Mouse (Mus musculus): ENCODE results near the gene Gas2l3. TPM values are rescaled to one million over a fixed set of nuclear protein-coding genes. Genes with fewer than 3 reads are reported as not detected.

Gene Gas2l3
- polyA plus RNA-seq, 1 experiment: 1.9 TPM

DNA sequence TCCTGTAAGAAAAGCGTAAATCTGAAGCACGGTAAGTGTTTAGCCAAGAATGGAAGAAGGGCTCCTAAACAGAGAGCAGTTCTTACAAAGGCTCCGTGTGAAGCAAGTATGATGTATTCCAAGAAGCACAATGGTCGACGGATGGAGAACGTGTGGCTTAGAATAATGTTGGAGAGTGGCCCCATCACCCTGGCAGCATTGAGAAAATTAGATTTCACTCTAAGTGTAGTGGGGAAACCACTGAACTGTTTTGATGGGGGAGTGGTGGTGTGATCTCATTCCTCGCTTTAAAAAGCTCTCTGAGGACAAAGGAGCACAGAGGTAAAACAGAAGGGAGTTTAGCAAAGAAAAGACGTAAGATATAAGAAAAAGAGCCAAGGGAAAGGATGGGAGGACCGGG is 6.3 kb downstream of the Gas2l3 start:
- no peak overlapping the region; the same call in 1 of the 2 replicates for H3K27ac ChIP-seq (ENCODE audit: insufficient read depth, low read depth, low read length)
- no peaks in the 10 kb centered on the region for H3K4me1 ChIP-seq (ENCODE audit: control insufficient read depth, insufficient read depth, insufficient read length, low read length)
- TF ChIP-seq POLR2A (IDR thresholded peaks at IDR 0.05; ENCODE audit: low read depth, low read length): no peak
- TF ChIP-seq CTCF (IDR thresholded peaks at IDR 0.05; ENCODE audit: extremely low read depth, insufficient read length, insufficient replicate concordance, low read depth, low read length): no peak
- H3K27me3 ChIP-seq (ENCODE audit: control insufficient read depth, insufficient read depth, low read length): no peaks in the 10 kb centered on the region
- no peak overlapping the region for H3K4me3 ChIP-seq (ENCODE audit: low read depth, low read length)
- H3K36me3 ChIP-seq (ENCODE audit: control insufficient read depth, insufficient read depth, low read length): peaks cover 2% of the 10 kb centered on the region; the same call in 1 of the 2 replicates
- 92% methylated on average over 9 of the region's 9 CpGs for WGBS

DNA sequence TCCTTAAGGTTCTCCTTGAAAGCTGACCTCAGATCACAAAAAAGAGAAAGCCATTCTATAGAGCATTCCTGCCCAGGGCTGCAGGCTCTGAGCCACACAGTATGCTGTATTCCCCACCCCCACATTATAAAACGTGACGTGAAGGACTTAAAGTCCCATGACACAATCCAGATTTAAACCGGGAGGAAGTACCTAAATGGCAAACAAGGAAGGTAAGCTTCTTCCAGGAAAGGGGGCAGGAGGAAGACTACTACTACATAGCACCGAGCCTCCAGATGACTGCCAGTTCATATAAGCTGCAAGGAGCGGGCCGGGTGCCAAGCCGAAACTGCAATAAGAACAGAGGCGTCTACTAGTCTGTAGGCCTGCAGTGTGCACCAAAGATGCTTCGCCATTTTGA is 7.8 kb downstream of the Gas2l3 start:
- TF ChIP-seq POLR2A (IDR thresholded peaks at IDR 0.05; ENCODE audit: low read depth, low read length): no peak
- TF ChIP-seq CTCF (IDR thresholded peaks at IDR 0.05; ENCODE audit: extremely low read depth, insufficient read length, insufficient replicate concordance, low read depth, low read length): no peak
- Histone ChIP-seq H3K4me1 (ENCODE audit: control insufficient read depth, insufficient read depth, insufficient read length, low read length) (no peaks in the 10 kb centered on the region), H3K36me3 (ENCODE audit: control insufficient read depth, insufficient read depth, low read length) (peaks cover 2% of the 10 kb centered on the region; the same call in 1 of the 2 replicates), H3K27ac (ENCODE audit: insufficient read depth, low read depth, low read length) (no peak overlapping the region), H3K27me3 (ENCODE audit: control insufficient read depth, insufficient read depth, low read length) (no peaks in the 10 kb centered on the region), H3K4me3 (ENCODE audit: low read depth, low read length) (no peak overlapping the region)
- 82% methylated on average over 9 of the region's 9 CpGs for WGBS

DNA sequence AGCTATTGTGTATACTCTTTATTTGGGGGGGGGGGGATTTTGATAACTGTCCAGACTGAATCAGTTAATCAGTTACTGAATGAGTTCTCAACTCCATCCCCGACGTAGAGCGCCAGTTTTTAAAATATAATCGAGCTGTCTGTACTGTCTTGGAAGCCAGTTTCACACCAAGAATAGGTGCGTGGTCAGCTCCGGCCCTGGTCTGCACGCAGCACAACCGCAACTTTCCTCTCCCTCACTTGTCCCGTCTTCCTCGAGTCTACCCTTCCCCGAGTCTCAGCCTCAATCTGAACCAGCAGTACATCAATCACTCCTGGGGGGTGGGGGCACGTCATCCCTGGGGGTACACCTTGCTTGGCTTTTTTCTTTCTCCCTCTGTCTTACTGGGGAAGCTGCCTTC is 8.4 kb downstream of the Gas2l3 start:
- Histone ChIP-seq H3K4me3 (ENCODE audit: low read depth, low read length) (no peak overlapping the region), H3K27me3 (ENCODE audit: control insufficient read depth, insufficient read depth, low read length) (no peaks in the 10 kb centered on the region), H3K4me1 (ENCODE audit: control insufficient read depth, insufficient read depth, insufficient read length, low read length) (no peaks in the 10 kb centered on the region), H3K27ac (ENCODE audit: insufficient read depth, low read depth, low read length) (no peak overlapping the region), H3K36me3 (ENCODE audit: control insufficient read depth, insufficient read depth, low read length) (peaks cover 3% of the 10 kb centered on the region; the same call in 1 of the 2 replicates)
- 89% methylated on average over 12 of the region's 12 CpGs for WGBS
- TF ChIP-seq CTCF (IDR thresholded peaks at IDR 0.05; ENCODE audit: extremely low read depth, insufficient read length, insufficient replicate concordance, low read depth, low read length): no peak
- no peak for TF ChIP-seq POLR2A (IDR thresholded peaks at IDR 0.05; ENCODE audit: low read depth, low read length)

DNA sequence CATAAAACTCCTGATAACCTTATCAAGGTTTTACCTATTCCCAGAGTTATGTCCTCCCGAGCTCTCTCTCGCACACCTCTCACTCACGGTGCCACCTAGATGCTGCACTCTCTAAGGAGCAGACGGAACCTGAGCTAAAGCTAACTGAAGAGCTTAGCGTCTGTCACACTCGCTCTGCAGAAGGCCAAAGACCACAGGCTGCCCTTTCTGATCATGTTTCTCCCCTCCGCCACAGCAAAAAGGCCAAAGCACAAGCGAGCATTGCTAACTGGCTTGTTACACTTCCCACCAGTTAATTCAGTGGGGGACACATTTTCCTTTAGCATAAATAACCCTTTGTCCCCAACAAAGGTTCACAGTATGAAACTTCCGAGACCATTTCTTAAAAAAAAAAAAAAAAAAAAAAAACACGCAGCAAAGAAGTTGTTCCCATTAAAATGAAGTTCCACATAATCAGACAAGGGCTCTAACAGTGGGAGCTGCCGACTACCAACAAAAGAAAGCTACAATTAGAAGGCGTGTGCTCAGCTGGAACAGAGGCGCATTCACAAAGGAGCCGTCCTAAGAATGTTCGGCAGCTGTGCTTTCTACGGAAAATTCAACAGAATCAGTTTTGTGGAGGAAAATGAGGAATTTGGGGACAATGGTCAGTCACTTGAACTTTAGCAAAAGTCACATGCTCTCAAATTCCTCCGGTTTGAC is 9.1 kb downstream of the Gas2l3 start:
- H3K27ac ChIP-seq (ENCODE audit: insufficient read depth, low read depth, low read length): no peak overlapping the region
- H3K4me1 ChIP-seq (ENCODE audit: control insufficient read depth, insufficient read depth, insufficient read length, low read length): no peaks in the 10 kb centered on the region
- no peak for TF ChIP-seq CTCF (IDR thresholded peaks at IDR 0.05; ENCODE audit: extremely low read depth, insufficient read length, insufficient replicate concordance, low read depth, low read length)
- TF ChIP-seq POLR2A (IDR thresholded peaks at IDR 0.05; ENCODE audit: low read depth, low read length): no peak
- WGBS: 91% methylated on average over 17 of the region's 17 CpGs
- peaks cover 3% of the 10 kb centered on the region; the same call in 1 of the 2 replicates for H3K36me3 ChIP-seq (ENCODE audit: control insufficient read depth, insufficient read depth, low read length)
- no peak overlapping the region for H3K4me3 ChIP-seq (ENCODE audit: low read depth, low read length)
- H3K27me3 ChIP-seq (ENCODE audit: control insufficient read depth, insufficient read depth, low read length): no peaks in the 10 kb centered on the region

DNA sequence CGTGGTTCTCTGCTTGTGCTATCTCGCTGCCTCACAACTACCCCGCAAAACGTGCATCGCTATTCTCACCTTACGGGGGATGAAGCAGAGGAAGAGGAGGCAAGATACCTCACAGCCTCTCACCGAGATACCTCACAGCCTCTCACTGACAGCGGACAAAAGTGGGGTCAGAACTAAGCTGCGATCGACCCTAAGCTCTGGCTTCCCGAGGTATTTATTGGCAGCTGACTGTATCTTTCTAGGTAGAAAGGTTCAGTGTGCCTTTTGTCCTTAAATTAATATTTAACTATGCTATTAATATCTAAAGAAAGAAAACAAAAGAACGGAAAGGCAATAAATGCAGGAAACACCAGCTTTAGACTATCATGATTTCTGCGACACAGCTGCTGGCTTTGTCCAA is 11.0 kb downstream of the Gas2l3 start:
- Histone ChIP-seq H3K27me3 (ENCODE audit: control insufficient read depth, insufficient read depth, low read length) (no peaks in the 10 kb centered on the region), H3K27ac (ENCODE audit: insufficient read depth, low read depth, low read length) (no peak overlapping the region), H3K36me3 (ENCODE audit: control insufficient read depth, insufficient read depth, low read length) (peaks cover 12% of the 10 kb centered on the region), H3K4me3 (ENCODE audit: low read depth, low read length) (peak overlapping the region; percentile 35), H3K4me1 (ENCODE audit: control insufficient read depth, insufficient read depth, insufficient read length, low read length) (no peaks in the 10 kb centered on the region)
- TF ChIP-seq POLR2A (IDR thresholded peaks at IDR 0.05; ENCODE audit: low read depth, low read length): no peak
- TF ChIP-seq CTCF (IDR thresholded peaks at IDR 0.05; ENCODE audit: extremely low read depth, insufficient read length, insufficient replicate concordance, low read depth, low read length): no peak
- WGBS: 40% methylated on average over 13 of the region's 13 CpGs

DNA sequence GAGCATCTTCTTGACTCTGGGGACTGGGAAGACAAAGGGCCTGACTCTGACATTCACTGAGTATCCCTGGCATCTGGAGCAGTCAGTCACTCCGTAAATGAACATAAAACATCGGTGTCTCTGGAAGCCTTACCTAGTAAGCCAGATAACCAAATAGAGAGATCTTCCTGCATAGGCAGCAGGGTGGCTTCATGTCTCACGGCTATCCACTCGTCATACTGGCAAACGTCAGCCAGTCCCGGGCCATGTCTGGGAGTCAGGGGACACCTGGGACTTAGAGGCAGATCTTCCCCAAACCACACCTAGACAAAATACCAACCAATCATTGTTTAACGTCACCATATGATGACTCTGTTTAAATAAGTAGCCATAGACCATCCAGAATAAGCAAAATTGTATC is 13.0 kb downstream of the Gas2l3 start:
- Histone ChIP-seq H3K27me3 (ENCODE audit: control insufficient read depth, insufficient read depth, low read length) (no peaks in the 10 kb centered on the region), H3K36me3 (ENCODE audit: control insufficient read depth, insufficient read depth, low read length) (peaks cover 18% of the 10 kb centered on the region)
- WGBS: 96% methylated on average over 7 of the region's 7 CpGs

DNA sequence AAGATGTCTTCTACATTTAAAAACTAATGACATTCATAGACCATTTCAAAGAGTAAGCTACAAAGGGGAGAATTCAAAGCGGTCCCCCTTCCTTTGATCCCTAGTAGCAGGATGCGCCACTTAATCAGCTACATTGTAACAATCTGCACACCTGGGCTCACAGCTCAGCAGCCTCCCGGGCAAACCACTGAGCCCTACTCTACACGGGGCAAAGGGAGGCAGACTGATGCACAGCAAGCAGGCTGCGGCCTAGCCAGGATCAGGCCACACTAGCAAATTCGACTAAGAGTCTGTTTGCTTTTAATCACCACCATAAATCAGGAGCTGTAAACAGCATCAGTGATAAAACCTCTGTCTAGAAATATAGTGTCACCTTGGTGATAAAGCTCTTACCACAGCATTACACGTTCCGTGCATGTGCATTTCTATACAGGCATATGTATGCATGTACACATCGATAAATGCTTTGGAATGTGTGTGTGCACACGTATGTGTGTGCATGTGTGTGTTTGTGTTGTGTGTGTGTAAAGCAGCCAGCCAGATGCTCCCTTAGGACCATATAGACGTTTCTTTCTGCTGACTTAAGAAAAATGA is 18.9 kb downstream of the Gas2l3 start:
- Histone ChIP-seq H3K36me3 (ENCODE audit: control insufficient read depth, insufficient read depth, low read length) (peaks cover 37% of the 10 kb centered on the region), H3K4me1 (ENCODE audit: control insufficient read depth, insufficient read depth, insufficient read length, low read length) (peaks cover 2% of the 10 kb centered on the region; the same call in 1 of the 2 replicates), H3K27me3 (ENCODE audit: control insufficient read depth, insufficient read depth, low read length) (no peaks in the 10 kb centered on the region), H3K4me3 (ENCODE audit: low read depth, low read length) (no peak overlapping the region), H3K27ac (ENCODE audit: insufficient read depth, low read depth, low read length) (peak overlapping the region; percentile 66)
- no peak for TF ChIP-seq CTCF (IDR thresholded peaks at IDR 0.05; ENCODE audit: extremely low read depth, insufficient read length, insufficient replicate concordance, low read depth, low read length)
- no peak for TF ChIP-seq POLR2A (IDR thresholded peaks at IDR 0.05; ENCODE audit: low read depth, low read length)
- 73% methylated on average over 11 of the region's 11 CpGs for WGBS

More for the DNA sequence above, 13.0 kb downstream of the Gas2l3 start:
- H3K27ac ChIP-seq (ENCODE audit: insufficient read depth, low read depth, low read length): no peak overlapping the region
- no peak for TF ChIP-seq CTCF (IDR thresholded peaks at IDR 0.05; ENCODE audit: extremely low read depth, insufficient read length, insufficient replicate concordance, low read depth, low read length)
- TF ChIP-seq POLR2A (IDR thresholded peaks at IDR 0.05; ENCODE audit: low read depth, low read length): no peak
- H3K4me1 ChIP-seq (ENCODE audit: control insufficient read depth, insufficient read depth, insufficient read length, low read length): no peaks in the 10 kb centered on the region
- H3K4me3 ChIP-seq (ENCODE audit: low read depth, low read length): no peak overlapping the region
